Mouse (Mus musculus): ENCODE measurements at regions not wholly inside any gene's neighbourhood (a gene's known extent, or its start where the extent isn't known, plus 50 kb on each side); places are given as distances from the start of the nearest gene placed in this dataset.

DNA sequence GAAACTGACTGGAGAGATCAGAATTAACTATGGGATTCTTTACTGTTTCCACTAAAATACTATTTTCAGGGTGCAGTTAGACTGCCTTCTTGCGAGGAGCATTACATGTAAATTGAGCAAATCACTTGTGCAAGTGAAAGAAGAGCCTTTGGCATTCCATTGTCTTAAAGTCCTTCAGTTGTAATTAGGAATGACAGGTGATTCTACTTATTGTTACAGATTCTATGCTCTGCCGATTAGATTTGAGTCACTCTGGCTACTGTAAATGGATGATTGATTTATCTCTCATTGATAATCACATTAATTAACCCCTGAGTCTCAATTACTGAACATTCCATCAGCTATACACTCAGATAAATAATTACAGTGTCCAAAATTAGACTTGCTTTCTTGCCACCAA lies 2784.9 kb upstream of the Gm12353 start:
- Histone ChIP-seq H3K9ac (ENCODE audit: low read depth, low read length, severe bottlenecking) (no peak overlapping the region), H3K4me2 (replicated peaks; ENCODE audit: low read depth, low read length, severe bottlenecking) (no peak overlapping the region), H3K36me3 (ENCODE audit: control insufficient read depth, insufficient read depth, low read length) (no peaks in the 10 kb centered on the region), H3K27me3 (ENCODE audit: control insufficient read depth, insufficient read depth, low read length) (no peaks in the 10 kb centered on the region), H3K4me1 (ENCODE audit: control insufficient read depth, insufficient read depth, low read length) (no peaks in the 10 kb centered on the region), H3K9me3 (ENCODE audit: control insufficient read depth, low read length) (no peaks in the 10 kb centered on the region), H3K4me3 (replicated peaks; ENCODE audit: low read length) (no peak overlapping the region), H3K27ac (replicated peaks; ENCODE audit: low read depth, low read length) (no peak overlapping the region)
- no peak for TF ChIP-seq POLR2A (IDR thresholded peaks at IDR 0.05; ENCODE audit: borderline replicate concordance, extremely low read depth, insufficient read depth, insufficient read length)
- 66% methylated on average over 2 of the region's 2 CpGs for WGBS
- DNase-seq (ENCODE audit: low spot score) (no peak), ATAC-seq (ENCODE audit: low FRiP score, low read depth) (no peak)

DNA sequence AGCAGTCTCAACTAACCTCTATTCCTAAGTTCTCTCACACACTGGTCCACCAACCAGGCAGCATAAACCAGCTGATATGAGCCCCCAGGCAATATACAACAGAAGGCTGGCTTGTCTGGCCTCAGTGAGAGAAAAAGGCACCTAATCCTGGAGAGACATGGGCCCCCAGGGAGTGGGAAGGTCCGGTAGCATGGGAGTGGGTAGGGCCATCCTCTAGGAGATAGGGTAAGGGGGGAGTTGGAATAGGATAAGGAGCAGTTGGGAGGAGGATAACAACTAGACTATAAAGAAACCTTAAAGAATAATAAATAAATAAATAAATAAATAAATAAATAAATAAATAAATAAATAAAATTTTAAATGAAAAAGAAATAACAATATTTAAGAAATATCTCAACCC lies 2773.7 kb upstream of the Gm12353 start:
- Histone ChIP-seq H3K4me3 (replicated peaks; ENCODE audit: low read length) (no peak overlapping the region), H3K36me3 (ENCODE audit: control insufficient read depth, insufficient read depth, low read length) (no peaks in the 10 kb centered on the region), H3K4me1 (ENCODE audit: control insufficient read depth, insufficient read depth, low read length) (no peaks in the 10 kb centered on the region), H3K9ac (ENCODE audit: low read depth, low read length, severe bottlenecking) (no peak overlapping the region), H3K4me2 (replicated peaks; ENCODE audit: low read depth, low read length, severe bottlenecking) (no peak overlapping the region), H3K27ac (replicated peaks; ENCODE audit: low read depth, low read length) (no peak overlapping the region), H3K9me3 (ENCODE audit: control insufficient read depth, low read length) (no peaks in the 10 kb centered on the region), H3K27me3 (ENCODE audit: control insufficient read depth, insufficient read depth, low read length) (no peaks in the 10 kb centered on the region)
- WGBS = 91% methylated on average over 1 of the region's 1 CpGs
- TF ChIP-seq POLR2A (IDR thresholded peaks at IDR 0.05; ENCODE audit: borderline replicate concordance, extremely low read depth, insufficient read depth, insufficient read length) = no peak
- DNase-seq (ENCODE audit: low spot score) = no peak
- ATAC-seq (ENCODE audit: low FRiP score, low read depth) = no peak

DNA sequence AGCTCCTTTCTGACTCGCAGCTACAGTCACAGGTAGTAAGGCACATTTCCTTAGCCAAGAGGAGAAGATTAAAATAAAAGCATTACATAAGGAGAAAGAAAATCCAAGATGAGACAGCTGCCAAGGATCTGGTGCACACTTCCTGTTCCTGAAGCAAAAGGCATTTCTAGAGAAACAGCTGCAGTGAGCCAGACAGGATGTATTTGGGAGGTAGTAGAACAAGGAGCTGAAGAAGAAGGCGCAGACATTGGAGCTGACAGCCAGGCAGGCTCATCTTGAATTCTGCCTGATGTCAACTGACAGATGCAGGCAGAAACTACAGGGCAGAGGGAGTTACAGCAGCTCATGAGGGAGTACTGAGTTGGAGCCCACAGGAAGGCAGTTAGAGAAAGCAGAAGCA lies 2757.2 kb upstream of the Gm12353 start:
- peak; percentile 45 for DNase-seq (ENCODE audit: low spot score)
- 59% methylated on average over 2 of the region's 2 CpGs for WGBS
- no peak for TF ChIP-seq POLR2A (IDR thresholded peaks at IDR 0.05; ENCODE audit: borderline replicate concordance, extremely low read depth, insufficient read depth, insufficient read length)
- no peak overlapping the region for H3K4me3 ChIP-seq (replicated peaks; ENCODE audit: low read length)
- H3K27ac ChIP-seq (replicated peaks; ENCODE audit: low read depth, low read length) = no peak overlapping the region
- ATAC-seq (ENCODE audit: low FRiP score, low read depth) = no peak
- H3K36me3 ChIP-seq (ENCODE audit: control insufficient read depth, insufficient read depth, low read length) = no peaks in the 10 kb centered on the region
- H3K4me2 ChIP-seq (replicated peaks; ENCODE audit: low read depth, low read length, severe bottlenecking) = no peak overlapping the region
- no peaks in the 10 kb centered on the region for H3K27me3 ChIP-seq (ENCODE audit: control insufficient read depth, insufficient read depth, low read length)
- no peaks in the 10 kb centered on the region for H3K9me3 ChIP-seq (ENCODE audit: control insufficient read depth, low read length)
- H3K9ac ChIP-seq (ENCODE audit: low read depth, low read length, severe bottlenecking) = no peak overlapping the region
- H3K4me1 ChIP-seq (ENCODE audit: control insufficient read depth, insufficient read depth, low read length) = no peaks in the 10 kb centered on the region

- 87% methylated on average over 4 of the region's 4 CpGs for WGBS
- DNase-seq (ENCODE audit: low spot score) (no peak), ATAC-seq (ENCODE audit: low FRiP score, low read depth) (no peak)
- no peak overlapping the region for H3K27ac ChIP-seq (replicated peaks; ENCODE audit: low read depth, low read length)
- no peak for TF ChIP-seq POLR2A (IDR thresholded peaks at IDR 0.05; ENCODE audit: borderline replicate concordance, extremely low read depth, insufficient read depth, insufficient read length)
- H3K4me3 ChIP-seq (replicated peaks; ENCODE audit: low read length) = no peak overlapping the region
- H3K4me2 ChIP-seq (replicated peaks; ENCODE audit: low read depth, low read length, severe bottlenecking) = no peak overlapping the region
- no peaks in the 10 kb centered on the region for H3K36me3 ChIP-seq (ENCODE audit: control insufficient read depth, insufficient read depth, low read length)
- H3K9ac ChIP-seq (ENCODE audit: low read depth, low read length, severe bottlenecking) = no peak overlapping the region
- no peaks in the 10 kb centered on the region for H3K4me1 ChIP-seq (ENCODE audit: control insufficient read depth, insufficient read depth, low read length)
- no peaks in the 10 kb centered on the region for H3K9me3 ChIP-seq (ENCODE audit: control insufficient read depth, low read length)
- no peaks in the 10 kb centered on the region for H3K27me3 ChIP-seq (ENCODE audit: control insufficient read depth, insufficient read depth, low read length)
Measured at GRCm38 (mm10) chr4:16852670-16853069, 2752.6 kb upstream of the Gm12353 start.
